Mouse (Mus musculus) retina, postnatal 1 day (tissue): ENCODE data around the gene Hsdl2.

Experiments
- DNase-seq: peaks from one replicate; pipeline ENCODE4 v3.0.0-alpha.2; 2012

Gene Hsdl2

GRCm38 (mm10) chr4:59628255-59628654 lies 46.9 kb downstream of the Hsdl2 start:
- no peak for DNase-seq

- no peak for DNase-seq
These were observed 47.9 kb downstream of the Hsdl2 start for GRCm38 (mm10) chr4:59629076-59629874.

GRCm38 (mm10) chr4:59630122-59630521 lies 48.8 kb downstream of the Hsdl2 start:
- DNase-seq: no peak

- DNase-seq: no peak
These were observed 53.2 kb downstream of the Hsdl2 start for GRCm38 (mm10) chr4:59634532-59634931.

- DNase-seq: no peak
These were observed 57.8 kb downstream of the Hsdl2 start for GRCm38 (mm10) chr4:59639163-59639562.

GRCm38 (mm10) chr4:59640720-59641119 lies 59.4 kb downstream of the Hsdl2 start:
- DNase-seq: no peak

GRCm38 (mm10) chr4:59642039-59642438 lies 60.7 kb downstream of the Hsdl2 start:
- DNase-seq: no peak

GRCm38 (mm10) chr4:59642657-59643056 lies 61.3 kb downstream of the Hsdl2 start:
- no peak for DNase-seq

- DNase-seq: no peak
These were observed 63.1 kb downstream of the Hsdl2 start for GRCm38 (mm10) chr4:59644431-59644830.

GRCm38 (mm10) chr4:59644992-59645391 lies 63.6 kb downstream of the Hsdl2 start:
- DNase-seq: no peak

- DNase-seq: no peak
These were observed 64.2 kb downstream of the Hsdl2 start for GRCm38 (mm10) chr4:59645610-59646009.

GRCm38 (mm10) chr4:59646020-59646696 lies 64.8 kb downstream of the Hsdl2 start:
- no peak for DNase-seq

- DNase-seq: no peak
These were observed 67.8 kb downstream of the Hsdl2 start for GRCm38 (mm10) chr4:59649119-59649518.

- no peak for DNase-seq
These were observed 70.9 kb downstream of the Hsdl2 start for GRCm38 (mm10) chr4:59652166-59652681.

- no peak for DNase-seq
These were observed 74.8 kb downstream of the Hsdl2 start for GRCm38 (mm10) chr4:59656061-59656642.

GRCm38 (mm10) chr4:59662163-59662562 lies 80.8 kb downstream of the Hsdl2 start:
- DNase-seq: no peak

GRCm38 (mm10) chr4:59663451-59663850 lies 82.1 kb downstream of the Hsdl2 start:
- DNase-seq: no peak

- no peak for DNase-seq
These were observed 85.4 kb downstream of the Hsdl2 start for GRCm38 (mm10) chr4:59666550-59667317.

GRCm38 (mm10) chr4:59668050-59668449 lies 86.7 kb downstream of the Hsdl2 start:
- DNase-seq: peak; percentile 67
